Comparison of ENCODE assay signal across 12 mouse cellular contexts in the genomic region with DNA sequence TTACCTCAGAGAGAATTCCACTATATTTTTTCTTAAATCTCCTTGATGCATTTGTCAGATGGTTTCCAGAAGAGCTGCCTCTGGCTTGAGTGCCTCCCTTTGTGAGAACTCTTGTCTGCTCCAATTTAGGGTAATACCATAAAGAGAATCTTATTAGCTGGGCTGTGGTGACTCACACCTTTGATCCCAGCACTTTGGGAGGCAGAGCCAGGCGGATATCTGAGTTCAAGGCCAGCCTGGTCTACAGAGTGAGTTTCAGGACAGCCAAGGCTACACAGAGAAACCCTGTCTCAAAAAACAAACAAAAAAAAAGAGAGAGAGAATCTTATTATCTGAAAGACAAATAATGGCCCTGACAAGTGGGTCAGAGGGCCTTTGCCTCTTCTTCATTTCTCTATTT.
"Had no signal": no experiment of that assay in that cellular context is flagged by ENCODE, and none has a peak within 500 bp of the region (broad histone marks: within the 10 kb centered on the region; RNA-seq: fewer than 3 reads in every experiment).

No protein-coding gene starts in this region.

- ATAC-seq: liver, postnatal 0 days had no signal

- DNase-seq: kidney, adult 8-10 months; kidney, postnatal 25 days; liver; liver, embryonic 13.5 days; liver, postnatal 0 days; midbrain, embryonic 14.5 days; retina, postnatal 1 day; right cerebral cortex, postnatal 14 days; thymus, postnatal 36 days had no signal

- H3K9me3 ChIP-seq: liver, embryonic 13.5 days; neural tube, embryonic 12.5 days had no signal

- H3K9ac ChIP-seq: liver, embryonic 13.5 days; liver, postnatal 0 days; neural tube, embryonic 12.5 days had no signal

- H3K36me3 ChIP-seq: liver, embryonic 13.5 days; neural tube, embryonic 12.5 days had no signal

- H3K27ac ChIP-seq: left cerebral cortex, adult 2 months; liver, embryonic 13.5 days; neural tube, embryonic 12.5 days had no signal

- H3K27me3 ChIP-seq: liver, embryonic 13.5 days; neural tube, embryonic 12.5 days had no signal

- H3K4me1 ChIP-seq: liver, embryonic 13.5 days; neural tube, embryonic 12.5 days had no signal

- H3K4me3 ChIP-seq: left cerebral cortex, adult 2 months; liver, embryonic 13.5 days; myocyte; neural tube, embryonic 12.5 days had no signal

- H3K4me2 ChIP-seq: liver, embryonic 13.5 days; neural tube, embryonic 12.5 days had no signal
